Mouse (Mus musculus) heart, postnatal 0 days (tissue): ENCODE data around the gene Gm8439. TPM values are rescaled to one million over a fixed set of nuclear protein-coding genes. Genes with fewer than 3 reads are reported as not detected.

Source experiments
- ATAC-seq: fragments of 200-750 bp; cut with Nextera tagmentation; 2 replicates; pipeline ENCODE4 v1.8.0; 2017; ENCODE audit warnings: low read depth, moderate number of reproducible peaks, moderate library complexity; ENCODE audit not compliant: insufficient read depth
- DNase-seq: peaks from one replicate; pipeline ENCODE4 v3.0.0-alpha.2; 2016; ENCODE audit warnings: low spot score
- H3K27ac ChIP-seq: fragments of 300-500 bp; sonication (generic); 2 replicates; pipeline ENCODE4 v1.5.1; 2014; ENCODE audit warnings: low read depth, mild to moderate bottlenecking
- H3K27me3 ChIP-seq: fragments of 300-500 bp; sonication (generic); 2 replicates; pipeline ENCODE4 v1.6.1; 2014; ENCODE audit warnings: low read length, mixed read lengths; ENCODE audit not compliant: control insufficient read depth, insufficient read depth
- H3K36me3 ChIP-seq: fragments of 300-500 bp; sonication (generic); replicated peaks from 2 replicates; pipeline ENCODE4 v1.6.1; 2014; ENCODE audit warnings: low read length, mixed read lengths; ENCODE audit not compliant: control insufficient read depth, insufficient read depth
- H3K4me1 ChIP-seq: fragments of 300-500 bp; sonication (generic); 2 replicates; pipeline ENCODE4 v1.6.1; 2014; ENCODE audit warnings: antibody characterized with exemption; ENCODE audit not compliant: control insufficient read depth, insufficient read depth
- H3K4me2 ChIP-seq: fragments of 300-500 bp; sonication (generic); 2 replicates; pipeline ENCODE4 v1.6.1; 2014; ENCODE audit warnings: low read depth, mild to moderate bottlenecking, low read length, moderate library complexity
- H3K4me3 ChIP-seq: fragments of 300-500 bp; sonication (generic); 2 replicates; pipeline ENCODE4 v1.5.1; 2014; ENCODE audit warnings: low read depth, low read length
- H3K9ac ChIP-seq: fragments of 300-500 bp; sonication (generic); replicated peaks from 2 replicates; pipeline ENCODE4 v1.6.1; 2014; ENCODE audit warnings: low read depth, low read length, mixed read lengths
- H3K9me3 ChIP-seq: fragments of 300-500 bp; sonication (generic); replicated peaks from 2 replicates; pipeline ENCODE4 v1.6.1; 2016; ENCODE audit warnings: low read length; ENCODE audit not compliant: control insufficient read depth
- CTCF ChIP-seq: IDR thresholded peaks from 2 replicates; pipeline ENCODE4 v1.5.1; 2016; ENCODE audit warnings: antibody characterized with exemption, control low read depth, low read depth
- EP300 ChIP-seq: IDR thresholded peaks from 2 replicates; pipeline ENCODE4 v1.6.1; 2016; ENCODE audit warnings: antibody characterized with exemption, low read depth
- WGBS: fragments of 180-500 bp; shearing (Covaris S2); extraction: QIAGEN DNeasy Blood & Tissue Kit; methylation state at CpG from one replicate; pipeline ENCODE4 v1.1.7; 2014; 5-methylcytosine and 5-hydroxymethylcytosine counted together
- polyA plus RNA-seq: library from polyadenylated mRNA; unstranded; fragments of >200 nt; fragmentation: Nextera tagmentation; extraction: Ambion mirVana; gene quantifications from 2 replicates; pipeline ENCODE4 v1.2.1, GENCODE M21; 2015
- total RNA-seq: library from RNA; depleted of rRNA; stranded (reverse); fragments of >200 nt; gene quantifications from 2 replicates; pipeline ENCODE4 v1.2.3, GENCODE M21; 2014; ENCODE audit warnings: low replicate concordance

Gm8439 gene
- total and polyA plus RNA-seq, 2 experiments from 2014 or later = 0.53 TPM; not detected in 1

DNA sequence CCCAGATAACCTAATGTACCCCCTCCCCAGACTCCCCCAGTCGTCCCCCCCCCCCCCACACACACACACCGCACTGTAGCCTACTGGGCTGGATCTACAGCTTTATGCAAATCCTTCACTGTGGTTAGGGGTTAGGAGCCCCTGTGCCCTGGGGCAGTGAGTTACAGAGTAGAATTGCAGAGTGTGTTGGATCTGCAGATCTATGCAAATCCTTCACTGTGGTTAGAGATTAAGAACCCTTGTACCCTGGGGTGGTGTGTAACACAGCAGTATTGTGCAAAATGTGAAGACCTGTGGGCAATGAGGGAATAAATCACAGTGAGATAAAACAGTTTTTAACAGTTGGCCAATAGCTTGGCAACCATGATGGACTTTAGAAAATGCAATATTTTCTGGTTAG lies 10.4 kb downstream of the Gm8439 start:
- H3K27ac ChIP-seq = no peak overlapping the region
- no peaks in the 10 kb centered on the region for H3K9me3 ChIP-seq
- TF ChIP-seq EP300 (no peak), CTCF (no peak)
- H3K27me3 ChIP-seq = no peaks in the 10 kb centered on the region
- WGBS = 27% methylated on average over 2 of the region's 2 CpGs
- ATAC-seq (no peak), DNase-seq (no peak)
- no peak overlapping the region for H3K4me2 ChIP-seq
- H3K9ac ChIP-seq = no peak overlapping the region
- no peak overlapping the region for H3K4me3 ChIP-seq
- no peaks in the 10 kb centered on the region for H3K4me1 ChIP-seq
- no peaks in the 10 kb centered on the region for H3K36me3 ChIP-seq

DNA sequence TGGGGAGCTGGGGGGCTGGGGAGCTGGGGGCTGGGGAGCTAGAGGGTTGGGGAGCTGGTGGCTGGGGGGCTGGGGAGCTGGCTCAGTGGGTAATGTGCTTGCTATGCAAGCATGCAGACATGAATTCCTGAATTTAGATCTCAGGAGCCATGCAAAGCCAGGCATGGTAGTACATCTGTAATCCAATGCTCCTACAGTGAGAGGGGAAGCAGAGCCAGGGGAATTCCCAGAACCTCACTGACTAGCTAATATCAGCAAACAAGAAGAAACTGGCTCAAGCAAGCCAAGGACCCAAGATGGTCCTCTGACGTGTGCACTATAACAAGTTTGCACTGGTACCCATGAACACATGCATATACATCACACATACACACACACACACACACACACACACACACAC lies 13.2 kb downstream of the Gm8439 start:
- H3K9ac ChIP-seq = no peak overlapping the region
- no peak overlapping the region for H3K27ac ChIP-seq
- 31% methylated on average over 1 of the region's 1 CpGs for WGBS
- H3K36me3 ChIP-seq = no peaks in the 10 kb centered on the region
- H3K9me3 ChIP-seq = no peaks in the 10 kb centered on the region
- no peaks in the 10 kb centered on the region for H3K27me3 ChIP-seq
- H3K4me3 ChIP-seq = no peak overlapping the region
- no peak overlapping the region for H3K4me2 ChIP-seq
- DNase-seq = peak; percentile 46
- H3K4me1 ChIP-seq = no peaks in the 10 kb centered on the region
- ATAC-seq = peak; percentile 68; the same call in 1 of the 2 replicates
- TF ChIP-seq CTCF (no peak), EP300 (no peak)

DNA sequence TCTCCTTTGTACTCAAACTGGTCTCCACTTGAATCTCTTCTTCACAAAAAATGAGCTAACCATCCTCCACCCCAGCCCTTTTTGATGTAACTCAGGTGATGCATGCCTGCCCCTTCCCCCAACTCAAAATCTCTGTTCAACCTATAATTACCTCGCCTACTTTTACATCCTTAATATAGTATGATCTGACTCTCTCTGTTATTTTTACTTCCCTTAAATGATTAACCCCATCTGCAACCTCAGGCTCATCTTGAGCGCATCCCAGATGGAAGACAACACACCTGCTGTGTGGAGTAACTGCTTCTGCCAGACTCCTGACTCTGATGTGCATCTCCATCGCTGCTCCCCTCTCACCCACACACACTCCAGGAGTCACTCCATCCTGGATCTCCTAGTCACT lies 14.1 kb downstream of the Gm8439 start:
- DNase-seq = no peak
- no peak for ATAC-seq
- TF ChIP-seq CTCF = no peak
- TF ChIP-seq EP300 = no peak
- Histone ChIP-seq H3K4me3 (no peak overlapping the region), H3K36me3 (no peaks in the 10 kb centered on the region), H3K4me2 (no peak overlapping the region), H3K27me3 (no peaks in the 10 kb centered on the region), H3K9ac (no peak overlapping the region), H3K27ac (no peak overlapping the region), H3K4me1 (no peaks in the 10 kb centered on the region), H3K9me3 (no peaks in the 10 kb centered on the region)
- 57% methylated on average over 3 of the region's 3 CpGs for WGBS

DNA sequence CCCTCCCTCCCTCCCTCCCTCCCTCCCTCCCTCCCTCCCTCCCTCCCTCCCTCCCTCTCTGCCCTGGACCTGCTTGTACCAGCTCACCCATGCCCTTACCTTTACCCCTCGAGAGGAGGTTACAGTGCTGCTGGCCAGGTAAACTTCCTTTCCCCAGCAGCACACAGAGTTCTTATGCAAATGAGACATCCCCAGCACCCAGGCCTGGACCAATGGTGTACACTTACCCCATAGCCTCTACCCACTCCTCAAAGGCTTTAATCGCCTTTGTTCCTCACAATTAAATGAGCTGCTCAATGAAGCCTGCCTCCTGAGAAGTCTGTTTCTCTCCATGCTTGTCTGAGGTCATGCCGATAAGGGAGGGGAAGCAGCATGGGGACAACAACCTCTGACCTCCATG lies 18.4 kb downstream of the Gm8439 start:
- Histone ChIP-seq H3K4me1 (peaks cover 18% of the 10 kb centered on the region), H3K9ac (no peak overlapping the region), H3K4me3 (no peak overlapping the region), H3K27ac (no peak overlapping the region), H3K9me3 (no peaks in the 10 kb centered on the region), H3K36me3 (no peaks in the 10 kb centered on the region), H3K27me3 (no peaks in the 10 kb centered on the region), H3K4me2 (no peak overlapping the region)
- DNase-seq (no peak), ATAC-seq (no peak)
- no peak for TF ChIP-seq EP300
- TF ChIP-seq CTCF = no peak
- 49% methylated on average over 3 of the region's 3 CpGs for WGBS

DNA sequence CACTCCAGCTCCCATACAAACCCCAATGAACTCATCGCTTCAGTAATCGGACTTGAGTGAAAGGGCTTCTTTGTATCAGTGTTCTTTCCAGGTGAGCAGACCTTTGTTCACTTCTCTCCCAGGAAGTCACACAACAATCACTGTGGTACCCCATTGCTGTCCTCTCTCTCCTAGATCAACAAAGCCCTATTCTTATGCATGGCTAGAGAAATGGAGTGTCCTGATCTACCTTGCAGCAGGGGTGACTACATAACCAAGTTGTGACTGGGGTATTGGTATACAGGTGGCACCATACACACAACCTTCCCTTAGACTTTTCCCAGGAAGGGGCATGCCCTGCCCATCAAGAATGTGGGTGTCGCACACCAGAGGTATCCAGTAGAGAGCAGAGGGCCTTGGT lies 22.5 kb downstream of the Gm8439 start:
- no peak overlapping the region for H3K4me3 ChIP-seq
- no peak for DNase-seq
- ATAC-seq = no peak
- no peaks in the 10 kb centered on the region for H3K27me3 ChIP-seq
- TF ChIP-seq CTCF = no peak
- TF ChIP-seq EP300 = no peak
- H3K36me3 ChIP-seq = no peaks in the 10 kb centered on the region
- no peak overlapping the region for H3K4me2 ChIP-seq
- WGBS = 85% methylated on average over 3 of the region's 3 CpGs
- H3K4me1 ChIP-seq = peaks cover 32% of the 10 kb centered on the region
- no peaks in the 10 kb centered on the region for H3K9me3 ChIP-seq
- H3K27ac ChIP-seq = peak overlapping the region; percentile 57; the same call in 1 of the 2 replicates
- H3K9ac ChIP-seq = no peak overlapping the region

DNA sequence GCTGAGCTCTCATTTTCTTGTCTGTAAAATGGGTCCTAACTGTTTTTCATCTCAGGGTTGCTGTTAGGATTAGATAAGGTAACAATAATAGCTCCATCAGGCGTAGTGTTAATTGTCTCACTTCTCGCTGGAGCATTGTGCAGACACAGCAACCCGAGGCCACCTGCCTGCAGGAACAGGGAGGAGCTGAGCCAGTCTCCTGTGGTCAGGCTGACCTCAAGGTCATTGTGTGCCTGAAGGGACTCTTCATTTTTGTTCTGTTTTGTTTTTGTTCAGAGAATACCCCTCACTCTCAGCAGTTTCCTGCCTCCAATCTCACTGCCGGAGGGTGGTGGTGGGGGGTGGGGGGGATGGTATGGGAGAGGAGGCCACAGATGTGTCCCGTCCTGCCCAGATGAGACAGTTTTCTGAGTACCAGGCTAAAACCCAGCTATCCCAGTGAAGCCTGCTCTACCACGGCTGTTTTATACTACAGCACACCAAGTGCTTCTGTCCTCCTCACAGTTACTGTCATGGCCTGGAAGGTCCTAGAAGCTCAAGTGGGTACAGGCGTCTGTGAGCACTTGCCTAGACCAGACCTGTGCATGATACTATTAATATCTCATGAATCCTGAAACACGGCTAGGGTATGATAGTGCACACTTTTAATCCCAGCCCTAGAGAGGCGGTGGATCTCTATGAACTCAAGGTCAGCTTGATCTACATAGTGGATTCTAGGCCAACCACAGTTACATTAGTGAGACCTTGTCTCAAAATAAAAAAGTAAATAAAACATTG lies 23.9 kb downstream of the Gm8439 start:
- H3K9ac ChIP-seq = peak overlapping the region; percentile 46
- H3K27me3 ChIP-seq = no peaks in the 10 kb centered on the region
- peak overlapping the region; percentile 29 for H3K4me3 ChIP-seq
- WGBS = 13% methylated on average over 9 of the region's 9 CpGs
- H3K27ac ChIP-seq = peak overlapping the region; percentile 99
- H3K4me2 ChIP-seq = peak overlapping the region; percentile 53
- H3K9me3 ChIP-seq = no peaks in the 10 kb centered on the region
- DNase-seq = peak; percentile 87
- no peak for TF ChIP-seq CTCF
- no peak for TF ChIP-seq EP300
- H3K4me1 ChIP-seq = peaks cover 32% of the 10 kb centered on the region
- ATAC-seq = peak; percentile 62
- no peaks in the 10 kb centered on the region for H3K36me3 ChIP-seq
